Mouse (Mus musculus): ENCODE data around the gene Tns3. TPM values are rescaled to one million over a fixed set of nuclear protein-coding genes. Genes with fewer than 3 reads are reported as not detected.

Gene Tns3
- total RNA-seq, 2 experiments from 2014 or later: 1.7 to 6.3 TPM

DNA sequence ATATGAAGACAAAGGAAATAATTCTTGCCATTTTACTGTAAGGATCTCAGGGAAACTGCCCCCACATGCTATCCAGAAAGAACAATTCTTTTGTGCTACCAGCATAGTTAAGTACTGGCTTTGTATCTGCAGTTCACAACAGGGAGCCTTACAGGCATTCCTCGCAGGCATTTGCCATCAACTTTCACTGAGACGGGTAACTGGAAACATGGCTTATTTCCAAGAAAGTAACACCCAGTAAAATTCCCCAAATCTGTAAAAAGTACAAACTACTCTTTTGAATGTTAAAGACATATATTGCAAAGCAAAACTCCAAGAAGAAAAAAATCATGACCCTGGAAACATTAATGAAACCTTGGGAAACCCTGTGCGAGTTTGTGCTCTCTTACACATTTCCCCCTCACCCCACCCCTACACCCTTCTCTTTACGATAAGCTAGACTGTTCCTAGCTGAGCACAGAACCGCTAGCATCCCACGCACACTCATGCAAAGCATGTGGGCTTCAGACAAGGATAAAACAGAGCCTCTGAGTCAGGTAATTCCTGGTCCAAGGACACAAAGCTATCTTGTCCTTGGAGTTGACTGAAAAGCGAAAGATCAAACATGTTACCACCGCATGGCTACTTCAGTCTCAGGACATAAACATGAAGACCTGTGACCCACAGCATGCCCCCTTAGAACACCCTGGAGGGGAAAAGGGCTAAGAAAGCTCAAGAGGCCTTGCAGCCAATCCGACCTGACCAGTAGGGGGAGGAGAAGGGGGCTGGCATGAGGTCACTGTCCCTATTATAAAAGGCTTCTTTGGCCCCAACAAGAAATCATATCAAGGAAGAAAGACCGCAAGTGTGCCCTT, 11.3 kb downstream of the Tns3 start:
- no peak for ATAC-seq (replicated peaks; ENCODE audit: low FRiP score, poor library complexity, severe bottlenecking)

DNA sequence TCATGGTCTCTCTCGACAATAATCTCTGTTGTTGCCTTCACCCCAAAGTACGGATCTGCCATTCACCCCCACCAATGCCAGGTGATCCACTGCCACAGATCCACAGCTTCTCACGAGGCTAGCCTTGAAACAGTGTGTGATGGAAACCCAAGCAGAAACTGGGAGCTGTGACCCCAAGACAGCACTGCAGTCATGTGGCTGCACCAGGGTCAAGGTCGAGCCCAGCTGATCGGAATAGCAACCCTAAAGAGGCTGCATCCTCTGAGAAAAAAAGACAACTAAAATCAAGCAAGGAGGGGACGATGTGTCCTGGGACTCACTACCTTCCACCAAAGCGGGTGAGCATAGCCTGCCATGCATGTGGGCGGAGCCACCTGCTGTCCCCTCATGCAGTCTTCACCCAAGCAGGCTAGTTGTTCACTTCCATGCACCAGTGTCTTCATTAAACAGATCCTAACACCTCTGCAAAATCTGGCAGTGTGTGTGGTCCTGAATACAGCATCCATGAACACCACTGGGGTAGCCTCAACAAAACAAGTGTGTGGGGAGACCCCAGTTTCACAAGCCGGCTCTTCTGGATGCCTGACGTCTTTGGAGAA, 12.1 kb downstream of the Tns3 start:
- no peak for ATAC-seq (replicated peaks; ENCODE audit: low FRiP score, poor library complexity, severe bottlenecking)

DNA sequence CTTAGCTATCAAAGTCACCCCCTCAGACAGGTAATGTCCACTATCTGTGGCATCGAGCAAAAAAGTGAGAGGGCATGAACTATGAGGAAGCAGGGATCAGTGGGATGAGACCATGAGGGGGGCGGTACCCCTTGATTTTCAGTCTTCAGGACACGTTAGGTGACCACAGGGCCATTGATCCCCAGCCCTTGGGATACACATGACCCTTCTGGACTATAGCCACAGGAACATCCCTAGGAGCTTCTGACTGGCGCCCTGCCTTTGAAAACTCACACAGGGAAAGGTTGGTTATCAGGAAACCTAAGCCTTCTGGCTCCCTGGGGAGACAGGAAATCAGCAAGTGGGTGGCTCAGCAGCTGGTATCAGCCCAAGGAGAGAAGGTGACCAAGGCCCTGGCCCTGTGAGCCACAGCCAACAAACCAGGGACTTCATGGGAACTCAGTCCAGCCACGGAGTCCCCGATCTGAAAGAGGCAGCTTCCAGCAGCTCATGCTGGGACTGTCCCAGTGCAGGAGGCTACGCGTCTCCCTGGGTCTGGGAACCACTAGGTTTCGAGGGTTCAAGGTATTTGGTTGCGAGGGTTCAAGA, 12.8 kb downstream of the Tns3 start:
- no peak for ATAC-seq (replicated peaks; ENCODE audit: low FRiP score, poor library complexity, severe bottlenecking)

DNA sequence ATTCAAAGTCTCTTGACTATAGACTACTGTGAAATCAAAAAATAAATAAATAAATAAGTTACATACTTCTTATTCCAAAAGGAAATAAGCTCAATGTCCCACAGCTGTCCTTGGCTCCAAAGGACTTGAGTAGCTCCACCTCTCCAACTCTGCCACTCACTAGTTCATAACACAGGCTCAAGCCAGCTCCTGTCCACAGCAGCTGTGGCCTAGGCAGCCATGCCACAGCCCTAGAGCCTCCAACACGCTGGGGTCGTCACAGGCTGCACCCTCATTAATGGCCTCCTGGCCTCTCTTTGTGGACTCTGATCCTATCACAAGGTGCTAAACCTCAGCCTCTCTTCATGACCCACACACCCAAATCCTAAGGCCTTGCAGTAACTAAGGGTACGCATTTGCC, 18.7 kb downstream of the Tns3 start:
- ATAC-seq (replicated peaks; ENCODE audit: low FRiP score, poor library complexity, severe bottlenecking): no peak

DNA sequence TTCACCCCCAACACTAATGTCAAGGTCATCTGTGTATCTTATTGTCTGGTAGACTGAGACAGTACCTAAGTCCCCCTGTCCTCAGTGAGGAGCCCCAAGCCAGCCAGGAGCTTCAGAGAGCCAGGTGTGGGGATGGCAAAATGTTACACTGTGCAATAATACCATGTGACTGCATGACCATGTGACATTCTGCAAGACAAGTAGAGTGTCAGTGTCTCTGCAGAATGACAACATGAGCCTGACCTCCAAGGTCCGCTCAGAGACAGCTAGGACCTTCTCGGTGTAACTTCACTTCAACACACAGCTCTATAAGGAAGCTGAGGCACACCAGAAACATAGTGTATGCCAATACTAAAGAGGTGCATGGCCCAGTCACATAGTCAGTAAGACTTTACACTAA, 20.1 kb downstream of the Tns3 start:
- no peak for ATAC-seq (replicated peaks; ENCODE audit: low FRiP score, poor library complexity, severe bottlenecking)

DNA sequence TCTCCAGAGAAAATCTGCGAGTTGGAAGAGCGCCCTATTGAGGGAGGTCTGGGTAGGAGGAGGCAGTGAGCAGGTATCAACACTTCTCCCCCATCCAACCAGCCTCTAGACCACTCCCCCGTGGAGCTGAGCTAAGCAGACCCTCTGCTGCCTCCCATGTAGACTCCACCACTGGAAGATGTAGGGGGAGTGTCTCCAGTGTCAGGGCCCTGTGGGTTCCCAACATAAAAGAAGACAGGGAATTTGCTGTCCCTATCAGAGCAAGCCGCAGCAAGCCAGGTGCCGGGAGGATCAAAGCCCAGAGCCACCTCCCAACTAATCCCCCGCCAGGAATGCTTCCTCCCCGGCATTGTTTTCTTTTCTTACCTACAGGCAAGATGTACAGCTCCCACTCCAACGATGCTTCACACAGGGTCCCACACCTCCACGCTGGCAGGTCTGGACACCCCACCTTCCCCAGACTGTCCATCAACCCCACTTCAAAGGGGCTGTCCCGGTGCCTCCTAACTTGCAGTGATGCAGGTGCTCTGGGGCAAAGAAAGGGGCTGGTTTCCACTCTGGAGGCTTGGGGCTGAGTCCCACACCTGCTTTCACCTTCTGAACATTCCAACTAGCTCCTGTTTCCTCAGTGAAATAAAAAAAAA, 22.6 kb downstream of the Tns3 start:
- ATAC-seq (replicated peaks; ENCODE audit: low FRiP score, poor library complexity, severe bottlenecking): no peak

DNA sequence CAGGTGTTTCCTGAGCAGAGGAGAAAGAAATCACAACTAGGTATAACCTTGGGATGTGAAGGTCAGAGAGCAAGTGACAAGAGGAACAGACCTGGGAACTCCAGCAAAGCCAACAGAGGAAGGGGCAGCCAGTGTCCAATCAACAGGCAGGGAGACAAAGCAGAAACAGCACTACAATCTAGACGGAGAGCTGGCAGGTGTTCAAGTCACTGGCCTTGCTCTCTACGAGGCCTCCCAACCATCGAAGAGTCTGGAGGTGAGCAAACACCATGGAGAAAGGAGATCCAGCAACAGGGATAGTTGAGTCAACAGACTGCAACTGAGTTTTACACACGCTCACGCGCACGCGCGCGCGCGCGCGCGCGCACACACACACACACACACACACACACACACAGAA, 24.6 kb downstream of the Tns3 start:
- ATAC-seq (replicated peaks; ENCODE audit: low FRiP score, poor library complexity, severe bottlenecking): no peak

DNA sequence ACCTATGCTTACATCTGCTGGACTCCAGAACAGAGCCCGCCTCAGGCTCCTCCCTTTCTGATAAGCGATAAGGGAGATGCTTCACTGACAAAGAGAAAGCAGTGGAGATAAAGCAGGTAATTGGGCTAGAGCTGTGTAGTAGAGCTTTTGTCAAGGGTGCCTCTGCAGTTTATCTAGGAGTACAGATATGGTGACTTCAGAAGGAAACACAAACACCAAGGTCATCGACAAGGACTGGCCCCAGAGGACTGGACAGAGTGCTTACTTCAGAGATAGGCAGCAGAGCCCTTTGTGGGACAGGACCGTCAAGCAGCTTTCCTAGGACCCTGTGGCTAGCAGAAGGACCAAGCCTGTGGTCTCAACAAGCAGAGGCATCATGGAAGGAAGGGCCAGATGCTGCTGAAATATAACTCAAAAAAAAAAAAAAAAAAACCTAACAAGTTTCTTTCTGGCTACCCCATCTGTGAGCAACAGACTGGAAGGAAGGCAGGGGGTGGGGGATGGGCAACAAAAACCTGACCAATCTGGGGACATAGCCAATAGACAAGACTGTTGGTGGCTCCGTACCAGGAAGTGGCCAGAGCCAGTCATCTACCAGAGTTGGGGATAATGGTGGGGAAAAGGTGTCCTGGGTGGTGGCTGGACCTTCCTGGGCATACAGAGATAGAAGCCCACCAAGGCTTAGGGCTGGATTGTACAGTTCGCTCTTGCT, 25.2 kb downstream of the Tns3 start:
- ATAC-seq (replicated peaks; ENCODE audit: low FRiP score, poor library complexity, severe bottlenecking): no peak

DNA sequence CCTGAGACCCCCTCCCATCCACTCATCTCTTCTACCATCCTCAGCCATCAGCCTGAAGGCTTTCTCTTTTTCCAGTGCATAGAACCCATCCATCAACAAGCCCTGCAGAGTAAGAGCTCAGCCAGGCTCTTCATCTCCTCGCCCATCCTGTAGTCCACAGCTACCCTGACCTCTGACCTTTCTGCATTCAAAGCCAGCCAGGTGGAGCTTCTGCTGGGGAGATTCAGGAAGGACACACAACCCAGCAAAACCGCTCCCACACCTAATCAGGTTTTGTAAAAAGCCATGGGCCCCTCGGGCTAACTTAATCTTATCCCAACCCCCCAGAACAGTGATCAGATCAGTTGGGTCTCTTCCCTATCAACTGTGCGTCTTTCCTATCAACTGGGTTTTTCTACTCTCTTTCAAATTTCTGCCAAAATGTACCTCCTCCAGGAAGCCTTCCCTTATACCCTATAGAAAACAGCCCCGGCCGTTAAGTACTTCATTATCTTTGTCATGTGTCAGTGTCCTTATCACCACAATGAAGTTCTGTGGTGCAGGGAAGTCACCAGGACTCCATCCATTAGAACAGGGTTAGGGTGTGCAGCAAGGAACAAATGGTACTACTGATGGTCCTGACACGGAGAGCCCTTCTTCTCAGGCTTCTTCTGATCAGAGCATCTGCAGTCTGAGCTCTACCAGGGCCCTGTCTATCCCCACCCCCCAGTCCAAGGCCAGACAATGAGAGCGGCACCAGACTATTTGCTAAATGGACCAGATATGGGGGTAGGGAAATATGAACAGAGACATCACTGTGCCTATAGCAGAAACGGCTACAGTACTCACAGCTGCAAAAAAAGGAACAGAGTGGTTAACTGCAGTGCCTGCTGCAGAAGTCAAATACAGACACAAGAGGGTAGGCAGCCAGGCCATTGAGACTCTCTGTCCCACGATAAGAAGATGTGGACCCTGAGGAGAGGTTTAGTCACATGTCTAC, 26.6 kb downstream of the Tns3 start:
- ATAC-seq (replicated peaks; ENCODE audit: low FRiP score, poor library complexity, severe bottlenecking): no peak

DNA sequence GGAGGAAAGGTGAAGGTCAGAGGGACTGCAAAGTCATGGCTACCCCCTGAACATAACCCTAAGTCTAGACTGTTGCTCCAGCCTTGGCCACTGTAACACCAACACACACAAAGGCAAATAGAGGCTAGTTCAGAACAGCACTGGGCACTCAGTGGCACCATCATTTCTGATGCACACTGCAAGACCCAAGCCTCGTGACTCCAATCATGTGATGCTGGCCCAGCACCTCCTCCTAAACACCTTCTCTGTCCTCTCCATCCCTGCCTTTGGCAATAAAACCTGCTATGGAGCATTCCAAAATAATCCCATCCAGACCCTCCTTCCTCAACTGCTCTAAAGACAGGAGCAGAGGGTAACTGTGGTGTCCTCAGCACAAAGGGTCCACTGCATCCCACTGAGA, 27.7 kb downstream of the Tns3 start:
- ATAC-seq (replicated peaks; ENCODE audit: low FRiP score, poor library complexity, severe bottlenecking): no peak

DNA sequence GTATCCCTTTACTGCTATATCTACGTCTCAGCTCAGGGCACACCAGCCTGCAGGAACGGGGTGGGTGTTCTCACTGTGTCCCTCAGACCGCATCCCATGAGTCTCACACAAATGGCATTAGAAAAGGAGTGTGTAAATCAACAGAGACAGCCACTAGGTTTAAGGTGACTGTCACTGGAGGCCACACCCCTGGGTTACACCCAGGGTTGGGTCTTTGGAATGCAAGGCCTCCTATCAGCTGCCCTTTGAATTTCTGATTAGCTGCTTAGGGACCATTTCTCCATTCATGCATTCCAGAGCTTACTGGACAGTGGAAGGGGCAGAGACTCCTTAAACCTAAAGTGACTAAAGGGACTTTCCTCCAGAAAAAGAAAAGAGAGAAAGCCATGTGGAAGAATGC, 28.6 kb downstream of the Tns3 start:
- no peak for ATAC-seq (replicated peaks; ENCODE audit: low FRiP score, poor library complexity, severe bottlenecking)

DNA sequence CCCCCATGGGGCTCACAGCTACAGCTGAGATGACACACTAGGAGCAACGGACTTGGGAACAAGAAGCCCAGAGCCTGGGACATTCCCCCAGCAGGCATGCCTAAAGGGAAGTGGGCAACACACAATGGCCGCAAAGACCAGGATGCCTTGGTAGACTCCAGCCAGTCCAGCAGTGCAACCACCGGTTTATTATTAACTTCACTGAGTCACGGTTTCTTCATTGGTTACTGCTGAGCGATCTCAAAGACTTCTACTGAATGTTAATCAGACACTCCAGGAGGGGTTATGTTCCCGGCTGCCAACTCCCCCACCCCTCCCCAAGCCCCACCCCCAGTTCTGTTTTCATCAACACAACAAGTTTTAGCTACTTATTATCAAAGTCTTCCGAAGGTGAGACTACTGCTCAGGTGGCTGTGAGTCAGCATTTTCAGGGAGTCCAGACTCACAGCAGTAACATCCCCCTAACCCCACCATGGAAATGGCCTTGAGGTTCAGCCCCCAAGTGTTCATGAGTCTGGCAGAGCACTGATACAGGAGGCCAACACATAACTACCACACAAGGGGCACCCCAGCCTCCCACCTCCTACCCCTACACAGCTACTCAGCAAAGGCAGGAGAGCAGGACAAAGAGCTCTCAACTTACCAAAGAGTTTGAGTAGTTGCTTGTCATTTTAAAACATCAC, 29.5 kb downstream of the Tns3 start:
- ATAC-seq (replicated peaks; ENCODE audit: low FRiP score, poor library complexity, severe bottlenecking): no peak

DNA sequence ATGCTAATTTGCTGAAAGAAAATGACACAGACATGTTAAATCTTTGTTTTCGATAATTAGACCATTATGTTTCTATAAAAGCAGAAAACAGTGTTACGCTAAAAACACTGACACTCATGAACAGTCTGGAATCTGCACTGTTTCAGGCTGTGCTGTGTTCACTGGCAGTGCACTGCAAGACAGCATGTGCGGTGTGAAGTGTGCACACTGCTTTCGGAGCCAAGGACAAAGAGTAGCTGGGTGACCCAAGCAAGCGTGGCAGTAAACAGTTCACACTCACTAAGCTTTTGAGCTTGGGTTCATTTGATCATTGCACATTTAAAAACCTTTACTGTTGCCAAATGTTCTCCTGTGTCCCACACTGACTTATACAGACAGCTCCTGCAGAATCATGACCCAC, 32.2 kb downstream of the Tns3 start:
- ATAC-seq (replicated peaks; ENCODE audit: low FRiP score, poor library complexity, severe bottlenecking): no peak

DNA sequence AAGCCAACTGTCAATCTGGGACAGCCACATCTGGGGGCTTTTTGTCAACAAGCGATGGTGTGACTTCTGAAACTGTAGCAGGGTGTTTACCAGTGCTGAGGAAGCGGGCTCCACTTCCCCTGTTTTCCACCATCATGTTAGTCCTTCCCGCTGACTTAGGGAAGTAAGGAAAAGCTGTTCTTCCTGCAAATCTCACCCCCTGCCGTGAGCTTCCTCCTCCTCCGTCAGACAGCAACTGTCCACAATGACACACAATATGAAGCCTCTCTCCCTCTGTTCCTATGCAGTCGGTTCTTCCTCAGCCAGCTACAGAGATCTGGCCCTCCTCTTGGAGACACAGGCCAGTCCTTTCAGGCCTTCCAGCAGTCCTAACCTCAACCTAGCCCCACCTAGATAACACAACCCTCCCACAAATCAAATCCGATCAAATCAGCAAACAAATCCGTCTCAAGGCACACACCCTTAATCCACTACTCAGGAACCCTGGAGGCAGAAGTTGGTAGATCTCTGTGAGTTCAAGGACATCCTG, 34.4 kb downstream of the Tns3 start:
- no peak for ATAC-seq (replicated peaks; ENCODE audit: low FRiP score, poor library complexity, severe bottlenecking)

DNA sequence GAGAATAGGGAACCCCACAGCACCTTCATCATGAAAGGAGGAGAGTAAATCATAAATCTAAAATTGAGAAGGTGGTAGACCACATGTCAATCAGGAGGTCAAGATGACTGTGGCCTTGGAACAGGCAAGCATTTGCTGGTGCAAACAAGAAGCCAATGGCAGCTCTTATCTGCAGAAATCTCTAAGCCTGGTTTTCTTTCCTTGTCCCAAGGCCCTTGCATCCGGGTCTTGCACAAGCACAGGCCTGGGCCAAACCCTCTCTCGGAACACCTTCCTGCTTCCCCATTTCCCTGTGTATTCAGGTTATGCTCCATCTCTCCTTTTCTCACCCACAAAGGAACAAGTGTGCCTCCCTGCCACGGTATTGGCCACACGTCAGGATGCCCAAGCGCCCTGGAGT, 35.0 kb downstream of the Tns3 start:
- no peak for ATAC-seq (replicated peaks; ENCODE audit: low FRiP score, poor library complexity, severe bottlenecking)

DNA sequence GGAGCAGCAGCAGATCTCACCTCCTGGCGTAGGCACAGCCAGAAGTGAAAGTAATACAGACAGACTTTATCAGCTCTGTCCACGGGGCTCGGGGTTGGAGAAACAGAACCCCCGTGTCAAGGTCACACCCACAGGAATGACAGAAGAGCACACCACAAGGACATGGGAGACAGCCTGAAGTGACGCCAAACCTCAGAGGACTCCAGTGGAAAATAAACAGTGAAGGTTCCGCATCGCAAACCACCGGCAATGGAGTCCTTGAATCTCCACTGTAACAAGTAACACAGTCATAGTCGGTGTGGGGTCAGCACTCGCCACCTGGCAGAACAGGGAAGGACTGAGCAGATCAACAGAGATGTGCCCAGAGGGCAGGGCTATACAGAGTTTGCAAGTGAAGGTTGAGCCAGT, 35.5 kb downstream of the Tns3 start:
- ATAC-seq (replicated peaks; ENCODE audit: low FRiP score, poor library complexity, severe bottlenecking): peak; percentile 55

DNA sequence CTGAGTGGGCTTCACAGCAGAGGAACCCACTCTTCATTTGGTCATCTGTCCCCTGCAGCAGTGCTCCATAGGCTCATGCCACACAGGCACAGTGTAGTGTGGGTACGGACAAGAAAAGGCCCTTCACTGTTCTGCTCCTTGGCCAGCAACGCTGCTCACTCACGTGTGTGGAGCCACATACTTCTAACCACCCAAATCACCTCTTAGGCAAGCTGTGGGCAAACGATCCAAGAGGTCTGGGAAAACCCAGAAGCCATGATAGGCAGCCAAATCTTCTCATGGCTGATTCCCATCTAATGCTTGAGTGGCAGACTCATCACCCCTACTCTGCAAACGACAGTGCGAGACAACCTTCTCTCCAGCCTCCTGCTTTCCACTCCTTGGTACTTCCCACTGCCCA, 37.2 kb downstream of the Tns3 start:
- no peak for ATAC-seq (replicated peaks; ENCODE audit: low FRiP score, poor library complexity, severe bottlenecking)

DNA sequence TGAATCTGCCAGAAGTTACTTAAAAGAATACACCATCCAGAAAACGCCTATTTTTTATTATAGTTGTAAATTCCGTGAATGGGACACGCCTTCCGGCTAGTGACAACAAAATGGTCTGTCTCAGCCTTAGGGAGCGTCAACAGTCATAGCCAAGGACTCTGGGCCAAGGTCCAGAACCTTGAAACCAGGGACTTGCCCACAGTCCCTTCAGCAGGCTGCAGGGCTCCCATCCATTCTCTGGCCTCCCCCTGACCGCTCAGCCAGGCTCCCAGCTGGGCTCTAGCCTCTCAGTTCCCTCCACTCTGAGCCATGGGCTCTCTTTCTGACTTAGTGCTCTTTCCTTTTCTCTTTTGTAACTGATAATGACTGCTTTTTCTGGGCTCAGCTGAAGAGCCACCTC, 37.6 kb downstream of the Tns3 start:
- no peak for ATAC-seq (replicated peaks; ENCODE audit: low FRiP score, poor library complexity, severe bottlenecking)

All from erythroid progenitor cell, adult 5-6 weeks (primary cell).